Mouse (Mus musculus): Measurements from ENCODE around the gene Gm10842. TPM values are rescaled to one million over a fixed set of nuclear protein-coding genes. Genes with fewer than 3 reads are reported as not detected.
"Not testable (repeated sequence)": the region's sequence is repeated elsewhere in the genome, so short reads cannot be mapped to it uniquely, and the experiment has no call there.

Gm10842 gene
- not detected in 2 replicates for polyA plus RNA-seq (2015; fragmentation: Nextera tagmentation; extraction: Ambion mirVana)

DNA sequence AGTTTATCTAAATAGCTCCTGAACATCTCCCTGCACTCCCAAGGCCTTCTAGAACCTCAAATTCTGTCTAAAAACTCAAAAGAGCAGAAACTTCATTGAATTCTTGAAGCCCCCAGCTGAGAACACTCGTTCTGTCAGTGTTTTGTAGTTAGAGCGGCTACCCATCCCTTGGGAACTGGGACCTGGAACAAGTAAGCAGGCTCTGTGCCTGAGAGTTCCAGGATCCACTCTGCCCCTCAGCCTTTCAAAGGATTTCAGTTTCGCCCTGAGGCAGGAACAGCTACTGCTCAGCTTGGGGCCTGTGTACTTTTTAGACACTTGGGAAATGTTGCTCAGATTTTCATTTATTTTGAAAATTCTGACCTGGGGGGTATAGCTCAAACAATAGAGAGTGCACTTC is at the start of gene Gm10842:
Gene Gm10842 (plus strand): TSS at position 301 of the 400 bp plus-strand sequence.
- Histone ChIP-seq H3K9me3 (replicated peaks) (no peaks in the 10 kb centered on the region), H3K4me1 (peaks cover 11% of the 10 kb centered on the region), H3K4me2 (no peak within 1 kb of the TSS), H3K4me3 (replicated peaks) (no peak within 1 kb of the TSS), H3K36me3 (no peaks in the 10 kb centered on the region), H3K27me3 (no peaks in the 10 kb centered on the region), H3K9ac (no peak within 1 kb of the TSS), H3K27ac (no peak within 1 kb of the TSS)
- no peak for ATAC-seq (replicated peaks; ENCODE audit: low FRiP score)
- 80% methylated on average over 3 of the region's 3 CpGs for WGBS

DNA sequence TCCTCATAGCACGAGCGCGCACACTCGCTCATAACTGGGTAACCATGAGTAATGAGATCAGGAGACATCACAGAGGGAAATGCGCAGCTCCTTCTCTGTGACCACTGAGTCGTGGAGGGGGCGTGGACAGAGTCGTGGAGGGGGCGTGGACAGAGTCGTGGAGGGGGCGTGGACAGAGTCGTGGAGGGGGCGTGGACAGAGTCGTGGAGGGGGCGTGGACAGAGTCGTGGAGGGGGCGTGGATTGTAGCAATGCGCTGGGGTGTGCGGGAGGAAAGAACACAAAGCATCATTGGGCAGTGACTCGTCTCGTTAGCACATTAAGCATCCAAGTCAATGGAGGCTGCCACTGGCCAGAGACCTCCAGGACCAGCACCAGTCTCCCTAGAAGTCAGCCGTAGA is 34.2 kb upstream of the Gm10842 start:
- H3K9ac ChIP-seq; H3K27me3 ChIP-seq; H3K27ac ChIP-seq; H3K4me3 ChIP-seq (replicated peaks); H3K4me1 ChIP-seq; H3K9me3 ChIP-seq (replicated peaks); H3K36me3 ChIP-seq: not testable (repeated sequence)
- 0 out of 2 replicates have a peak overlapping the region, but pooled peaks have one; percentile 1 for H3K4me2 ChIP-seq
- 78% methylated on average over 22 of the region's 22 CpGs for WGBS
- ATAC-seq (replicated peaks; ENCODE audit: low FRiP score) = 0 out of 2 replicates have a peak, but pooled peaks have one; percentile 29

GRCm38 (mm10) chr11:105117814-105118213 is 28.9 kb upstream of the Gm10842 start:
- H3K4me1 ChIP-seq = no peaks in the 10 kb centered on the region
- 90% methylated on average over 7 of the region's 7 CpGs for WGBS
- H3K4me2 ChIP-seq = no peak overlapping the region
- H3K9me3 ChIP-seq (replicated peaks) = no peaks in the 10 kb centered on the region
- no peak overlapping the region for H3K27ac ChIP-seq
- no peak overlapping the region for H3K9ac ChIP-seq
- no peak overlapping the region for H3K4me3 ChIP-seq (replicated peaks)
- no peaks in the 10 kb centered on the region for H3K27me3 ChIP-seq
- H3K36me3 ChIP-seq = no peaks in the 10 kb centered on the region
- no peak for ATAC-seq (replicated peaks; ENCODE audit: low FRiP score)

- WGBS = 32% methylated on average over 4 of the region's 4 CpGs
- Histone ChIP-seq H3K9ac (no peak overlapping the region), H3K4me2 (no peak overlapping the region), H3K4me3 (replicated peaks) (no peak overlapping the region), H3K36me3 (no peaks in the 10 kb centered on the region), H3K4me1 (peaks cover 10% of the 10 kb centered on the region; the same call in 1 of the 2 replicates), H3K27ac (no peak overlapping the region), H3K27me3 (no peaks in the 10 kb centered on the region), H3K9me3 (replicated peaks) (no peaks in the 10 kb centered on the region)
- no peak for ATAC-seq (replicated peaks; ENCODE audit: low FRiP score)
These were observed 26.1 kb upstream of the Gm10842 start for GRCm38 (mm10) chr11:105120551-105121061.

GRCm38 (mm10) chr11:105121792-105122191 is 24.9 kb upstream of the Gm10842 start:
- not testable (repeated sequence) for H3K9me3 ChIP-seq (replicated peaks); H3K27ac ChIP-seq; H3K36me3 ChIP-seq; ATAC-seq (replicated peaks; ENCODE audit: low FRiP score); H3K9ac ChIP-seq; H3K4me2 ChIP-seq; H3K27me3 ChIP-seq; H3K4me3 ChIP-seq (replicated peaks)
- H3K4me1 ChIP-seq = peaks cover 11% of the 10 kb centered on the region; the same call in 1 of the 2 replicates
- WGBS = 69% methylated on average over 5 of the region's 5 CpGs

DNA sequence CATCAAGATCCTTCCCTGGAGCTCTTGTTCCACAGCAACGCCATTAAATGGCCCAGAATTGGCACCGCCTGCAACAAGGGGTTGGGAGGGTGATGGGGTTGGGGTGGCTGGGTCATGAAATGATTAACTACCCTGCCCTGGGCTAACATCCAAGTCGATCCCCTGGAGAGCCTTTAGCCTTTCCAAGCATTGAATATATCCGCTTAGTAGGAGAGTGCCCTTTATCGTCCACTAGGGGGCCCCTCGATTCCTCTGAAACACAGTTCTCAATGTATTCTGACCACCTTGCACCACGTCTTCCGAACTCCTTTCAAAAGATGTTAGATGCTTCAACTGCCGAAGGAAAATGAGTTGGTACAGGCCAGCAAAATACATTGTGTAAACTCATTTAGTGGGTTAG is 22.7 kb upstream of the Gm10842 start:
- Histone ChIP-seq H3K4me3 (replicated peaks) (no peak overlapping the region), H3K27me3 (no peaks in the 10 kb centered on the region), H3K27ac (no peak overlapping the region), H3K4me1 (peaks cover 23% of the 10 kb centered on the region), H3K9me3 (replicated peaks) (no peaks in the 10 kb centered on the region), H3K9ac (no peak overlapping the region), H3K36me3 (peaks cover 3% of the 10 kb centered on the region), H3K4me2 (no peak overlapping the region)
- peak; percentile 69 for ATAC-seq (replicated peaks; ENCODE audit: low FRiP score)
- WGBS = 4% methylated on average over 9 of the region's 9 CpGs

GRCm38 (mm10) chr11:105125735-105126519 is 20.8 kb upstream of the Gm10842 start, which contains the start of gene Mettl2:
Mettl2 (plus strand) TSS chr11:105126425.
- WGBS = 1% methylated on average over 38 of the region's 38 CpGs
- Histone ChIP-seq H3K27ac (peak within 1 kb of the TSS; percentile 86), H3K36me3 (peaks cover 23% of the 10 kb centered on the region), H3K9ac (peak within 1 kb of the TSS; percentile 88), H3K4me3 (replicated peaks) (peak within 1 kb of the TSS; percentile 100), H3K27me3 (no peaks in the 10 kb centered on the region), H3K9me3 (replicated peaks) (no peaks in the 10 kb centered on the region), H3K4me1 (peaks cover 23% of the 10 kb centered on the region), H3K4me2 (peak within 1 kb of the TSS; percentile 75)
- peak; percentile 91 for ATAC-seq (replicated peaks; ENCODE audit: low FRiP score)

GRCm38 (mm10) chr11:105126520-105127029 is 20.1 kb upstream of the Gm10842 start:
- peak overlapping the region; percentile 88 for H3K9ac ChIP-seq
- H3K27me3 ChIP-seq = no peaks in the 10 kb centered on the region
- peak; percentile 17 for ATAC-seq (replicated peaks; ENCODE audit: low FRiP score)
- WGBS = under 1% methylated on average over 49 of the region's 49 CpGs
- peaks cover 23% of the 10 kb centered on the region for H3K4me1 ChIP-seq
- no peak overlapping the region for H3K27ac ChIP-seq
- peak overlapping the region; percentile 75 for H3K4me2 ChIP-seq
- H3K9me3 ChIP-seq (replicated peaks) = no peaks in the 10 kb centered on the region
- H3K36me3 ChIP-seq = peaks cover 29% of the 10 kb centered on the region
- H3K4me3 ChIP-seq (replicated peaks) = peak overlapping the region; percentile 100

GRCm38 (mm10) chr11:105135692-105136091 is 11.0 kb upstream of the Gm10842 start:
- no peak overlapping the region for H3K4me2 ChIP-seq
- no peak overlapping the region for H3K9ac ChIP-seq
- no peaks in the 10 kb centered on the region for H3K27me3 ChIP-seq
- no peak overlapping the region for H3K4me3 ChIP-seq (replicated peaks)
- peaks cover 100% of the 10 kb centered on the region for H3K36me3 ChIP-seq
- WGBS = 96% methylated on average over 7 of the region's 7 CpGs
- H3K9me3 ChIP-seq (replicated peaks) = no peaks in the 10 kb centered on the region
- no peaks in the 10 kb centered on the region for H3K4me1 ChIP-seq
- ATAC-seq (replicated peaks; ENCODE audit: low FRiP score) = no peak
- no peak overlapping the region for H3K27ac ChIP-seq

DNA sequence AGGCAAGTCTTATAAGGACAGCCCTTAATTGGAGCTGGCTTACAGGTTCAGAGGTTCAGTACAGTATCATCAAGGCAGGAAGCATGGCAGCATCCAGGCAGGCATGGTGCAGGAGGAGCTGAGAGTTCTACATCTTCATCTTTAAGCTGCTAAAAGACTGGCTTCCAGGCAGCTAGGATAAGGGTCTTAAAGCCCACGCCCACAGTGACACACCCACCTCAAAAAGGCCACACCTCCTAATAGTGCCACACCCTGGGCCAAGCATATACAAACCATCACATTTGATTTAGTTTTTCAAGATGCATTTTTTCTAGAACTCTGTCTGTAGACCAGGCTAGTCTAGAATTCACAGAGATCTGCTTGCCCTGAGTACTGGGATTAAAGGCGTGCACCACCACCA is 9.4 kb upstream of the Gm10842 start:
- H3K9ac ChIP-seq; H3K9me3 ChIP-seq (replicated peaks); H3K4me3 ChIP-seq (replicated peaks); ATAC-seq (replicated peaks; ENCODE audit: low FRiP score); H3K27me3 ChIP-seq; H3K4me2 ChIP-seq; H3K27ac ChIP-seq; H3K4me1 ChIP-seq: not testable (repeated sequence)
- peaks cover 91% of the 10 kb centered on the region for H3K36me3 ChIP-seq
- WGBS = 93% methylated on average over 2 of the region's 2 CpGs

DNA sequence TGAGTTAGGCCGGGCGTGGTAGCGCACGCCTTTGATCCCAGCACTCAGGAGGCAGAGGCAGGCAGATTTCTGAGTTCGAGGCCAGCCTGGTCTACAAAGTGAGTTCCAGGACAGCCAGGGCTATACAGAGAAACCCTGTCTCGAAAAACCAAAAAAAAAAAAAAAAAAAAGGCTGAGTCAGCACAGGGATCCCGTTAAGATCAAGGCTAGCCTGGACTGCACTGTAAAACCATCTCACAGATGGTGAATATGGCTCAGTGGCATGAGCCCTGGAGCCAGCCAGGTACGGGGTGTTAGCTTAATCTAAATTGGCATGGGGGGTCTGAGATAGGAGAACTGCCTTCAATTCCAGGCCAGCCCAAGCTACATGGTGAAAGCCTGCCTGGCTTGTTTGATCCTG is 6.2 kb upstream of the Gm10842 start:
- H3K4me1 ChIP-seq; H3K9me3 ChIP-seq (replicated peaks); ATAC-seq (replicated peaks; ENCODE audit: low FRiP score); H3K27me3 ChIP-seq; H3K4me2 ChIP-seq; H3K27ac ChIP-seq; H3K4me3 ChIP-seq (replicated peaks); H3K9ac ChIP-seq: not testable (repeated sequence)
- peaks cover 59% of the 10 kb centered on the region for H3K36me3 ChIP-seq
- 90% methylated on average over 8 of the region's 8 CpGs for WGBS

GRCm38 (mm10) chr11:105141115-105141514 is 5.6 kb upstream of the Gm10842 start:
- Histone ChIP-seq H3K9me3 (replicated peaks) (no peaks in the 10 kb centered on the region), H3K36me3 (peaks cover 53% of the 10 kb centered on the region), H3K4me2 (no peak overlapping the region), H3K27me3 (no peaks in the 10 kb centered on the region), H3K4me3 (replicated peaks) (no peak overlapping the region), H3K9ac (no peak overlapping the region), H3K4me1 (peaks cover 5% of the 10 kb centered on the region; the same call in 1 of the 2 replicates), H3K27ac (no peak overlapping the region)
- 52% methylated on average over 5 of the region's 5 CpGs for WGBS
- ATAC-seq (replicated peaks; ENCODE audit: low FRiP score) = peak; percentile 60

All from kidney, embryonic 15.5 days (tissue).